Mouse (Mus musculus): ENCODE measurements around the gene Capns1.
"Not testable (repeated sequence)": the region's sequence is repeated elsewhere in the genome, so short reads cannot be mapped to it uniquely, and the experiment has no call there.

GRCm38 (mm10) chr7:30181929-30182328, 16.7 kb downstream of the Capns1 start:
- not testable (repeated sequence) for TF ChIP-seq CTCF (conservative IDR thresholded peaks at IDR 0.05; ENCODE audit: insufficient read depth, insufficient read length, low read depth, low read length); POLR2A (IDR thresholded peaks at IDR 0.05; ENCODE audit: low read depth, low read length)

All from kidney, adult 2 months (tissue).